Mouse (Mus musculus): ENCODE measurements around the gene Cgas. TPM values are rescaled to one million over a fixed set of nuclear protein-coding genes. Genes with fewer than 3 reads are reported as not detected.
A peak's percentile ranks its signal among the peaks of the same experiment; 100 is the strongest.

Gene Cgas
- polyA plus RNA-seq, 1 experiment from 2014 or later, result 0.72 TPM

DNA sequence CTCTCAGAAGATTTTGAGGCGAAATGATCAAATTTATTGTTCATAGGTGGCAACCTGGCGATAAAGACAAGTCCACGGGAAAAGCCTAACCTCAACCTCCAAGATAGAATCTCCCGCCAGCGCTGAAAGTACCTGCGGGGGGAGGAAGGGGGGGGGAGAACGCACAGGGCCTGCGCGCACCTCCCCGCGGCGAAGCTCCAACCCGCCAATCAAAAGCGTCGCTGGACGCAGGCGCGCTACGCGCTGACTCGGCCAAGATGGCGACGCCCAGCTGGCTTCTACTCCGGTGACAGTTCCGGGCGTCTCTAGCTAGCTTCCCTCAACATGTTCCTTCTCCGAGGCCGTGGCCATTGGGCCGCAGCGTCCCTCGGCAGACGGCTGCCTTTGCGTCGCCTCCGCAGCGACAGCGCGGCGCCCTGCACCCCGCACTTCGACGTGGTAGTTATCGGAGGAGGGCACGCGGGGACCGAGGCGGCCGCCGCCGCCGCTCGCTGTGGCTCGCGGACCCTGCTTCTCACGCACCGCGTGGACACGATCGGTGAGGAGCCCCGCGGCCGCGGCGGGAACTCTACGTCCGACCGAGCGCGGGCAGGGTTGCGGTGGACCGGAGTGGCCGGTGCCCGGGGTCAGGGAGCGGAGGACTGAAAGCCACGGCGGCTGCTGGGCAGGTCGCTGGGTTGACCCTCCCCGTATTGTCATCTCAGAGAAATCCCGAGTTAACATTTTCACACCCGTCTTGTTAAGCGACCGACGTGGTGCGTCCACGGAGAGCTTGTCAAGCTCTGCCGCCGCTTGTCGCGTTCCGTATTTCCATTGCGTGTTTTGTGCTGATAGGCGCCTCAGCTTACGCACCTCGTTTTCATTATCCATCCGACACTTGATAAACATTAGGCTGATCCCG, 5.2 kb upstream of the Cgas start, which contains the start of the genes Mto1 and Gm17324:
Mto1 (plus strand) TSS at position 236 of the 901 bp plus-strand sequence.
Gm17324 (minus strand) TSS at position 814 of the 901 bp plus-strand sequence.
- Histone ChIP-seq H3K4me2 (peak within 1 kb of the TSS; percentile 64), H3K4me1 (ENCODE audit: control insufficient read depth, insufficient read depth, low read length) (peaks cover 6% of the 10 kb centered on the region; the same call in 1 of the 2 replicates), H3K4me3 (ENCODE audit: low read depth, low read length) (peak within 1 kb of the TSS; percentile 99), H3K27ac (ENCODE audit: low read depth, low read length) (peak within 1 kb of the TSS; percentile 90), H3K27me3 (ENCODE audit: control insufficient read depth, insufficient read depth, low read length) (peaks cover 30% of the 10 kb centered on the region), H3K36me3 (ENCODE audit: control insufficient read depth, insufficient read depth, low read length) (peaks cover 4% of the 10 kb centered on the region), H3K9me3 (replicated peaks; ENCODE audit: control insufficient read depth, low read length) (no peaks in the 10 kb centered on the region), H3K9ac (ENCODE audit: low read depth, low read length) (peak within 1 kb of the TSS; percentile 97)
- under 1% methylated on average over 95 of the region's 96 CpGs for WGBS (ENCODE audit: insufficient replicate concordance)
- peak; percentile 91 for ATAC-seq (replicated peaks; ENCODE audit: insufficient number of reproducible peaks, low FRiP score, low TSS enrichment)

DNA sequence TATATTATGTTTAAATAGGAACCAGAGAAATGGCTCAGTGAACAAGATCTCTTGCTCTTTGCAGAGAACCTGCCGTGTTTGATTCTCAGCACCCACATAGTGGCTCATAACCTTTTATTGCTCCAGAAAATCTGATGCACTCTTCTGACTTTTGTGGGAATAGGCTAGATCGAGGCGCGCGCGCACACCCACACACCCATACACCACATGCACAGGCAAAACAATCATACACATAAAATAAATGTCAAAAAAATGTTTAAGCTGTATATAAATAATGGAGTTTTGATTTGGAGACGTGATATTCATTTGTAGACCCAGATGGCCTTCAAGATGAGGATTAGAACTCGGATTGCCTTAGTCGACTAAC, 4.6 kb upstream of the Cgas start:
- peaks cover 2% of the 10 kb centered on the region; the same call in 1 of the 2 replicates for H3K36me3 ChIP-seq (ENCODE audit: control insufficient read depth, insufficient read depth, low read length)

DNA sequence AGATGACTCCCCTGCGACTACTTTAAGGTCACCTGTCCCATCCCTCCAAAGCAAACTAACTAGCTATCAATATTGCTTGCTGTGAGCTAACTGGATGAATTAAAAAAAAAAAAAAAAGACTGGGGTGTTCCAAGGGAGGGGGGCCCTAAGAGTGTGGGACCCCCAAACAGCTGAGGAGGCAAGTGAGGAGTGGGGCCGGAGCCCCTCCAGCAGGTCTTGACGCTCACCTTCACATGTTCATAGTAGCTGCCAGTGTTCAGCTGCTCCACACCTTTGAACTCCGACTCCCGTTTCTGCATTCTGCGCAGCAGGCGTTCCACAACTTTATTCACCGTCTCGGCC, 829 bp downstream of the Cgas start:
- no peak for ATAC-seq (replicated peaks; ENCODE audit: insufficient number of reproducible peaks, low FRiP score, low TSS enrichment)
- Histone ChIP-seq H3K4me3 (ENCODE audit: low read depth, low read length) (peak overlapping the region; percentile 55), H3K9me3 (replicated peaks; ENCODE audit: control insufficient read depth, low read length) (no peaks in the 10 kb centered on the region), H3K27me3 (ENCODE audit: control insufficient read depth, insufficient read depth, low read length) (peaks cover 69% of the 10 kb centered on the region), H3K4me2 (peak overlapping the region; percentile 83), H3K4me1 (ENCODE audit: control insufficient read depth, insufficient read depth, low read length) (peaks cover 4% of the 10 kb centered on the region; the same call in 1 of the 2 replicates), H3K27ac (ENCODE audit: low read depth, low read length) (no peak overlapping the region), H3K36me3 (ENCODE audit: control insufficient read depth, insufficient read depth, low read length) (no peaks in the 10 kb centered on the region), H3K9ac (ENCODE audit: low read depth, low read length) (peak overlapping the region; percentile 66)
- WGBS (ENCODE audit: insufficient replicate concordance), result 3% methylated on average over 9 of the region's 9 CpGs

More for the DNA sequence above, 4.6 kb upstream of the Cgas start:
- Histone ChIP-seq H3K27me3 (ENCODE audit: control insufficient read depth, insufficient read depth, low read length) (peaks cover 36% of the 10 kb centered on the region), H3K9me3 (replicated peaks; ENCODE audit: control insufficient read depth, low read length) (no peaks in the 10 kb centered on the region), H3K9ac (ENCODE audit: low read depth, low read length) (peak overlapping the region; percentile 97), H3K4me3 (ENCODE audit: low read depth, low read length) (peak overlapping the region; percentile 99), H3K27ac (ENCODE audit: low read depth, low read length) (no peak overlapping the region), H3K4me2 (peak overlapping the region; percentile 64), H3K4me1 (ENCODE audit: control insufficient read depth, insufficient read depth, low read length) (peaks cover 9% of the 10 kb centered on the region)
- no peak for ATAC-seq (replicated peaks; ENCODE audit: insufficient number of reproducible peaks, low FRiP score, low TSS enrichment)
- 34% methylated on average over 9 of the region's 9 CpGs for WGBS (ENCODE audit: insufficient replicate concordance)

DNA sequence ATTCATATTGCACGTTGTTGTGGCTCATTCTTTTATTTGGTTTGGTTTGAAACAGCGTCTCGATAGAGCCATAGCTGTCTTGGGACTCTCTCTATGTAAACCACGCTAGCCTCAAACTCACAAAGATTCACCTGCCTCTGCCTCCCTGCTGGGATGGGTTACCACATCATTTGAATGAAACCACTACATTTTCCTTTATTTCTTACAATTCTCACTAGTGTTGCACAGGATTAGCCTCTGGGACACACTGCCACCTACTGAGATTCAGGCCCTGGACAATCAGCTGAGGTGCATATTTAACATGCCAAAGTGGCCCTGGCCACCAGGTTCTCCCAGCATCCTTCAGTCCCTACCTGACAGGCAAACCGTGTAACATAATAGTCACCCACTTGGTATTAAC, 3.6 kb downstream of the Cgas start:
- Histone ChIP-seq H3K4me1 (ENCODE audit: control insufficient read depth, insufficient read depth, low read length) (peaks cover 4% of the 10 kb centered on the region; the same call in 1 of the 2 replicates), H3K9me3 (replicated peaks; ENCODE audit: control insufficient read depth, low read length) (no peaks in the 10 kb centered on the region), H3K4me3 (ENCODE audit: low read depth, low read length) (no peak overlapping the region), H3K9ac (ENCODE audit: low read depth, low read length) (no peak overlapping the region), H3K4me2 (no peak overlapping the region), H3K27ac (ENCODE audit: low read depth, low read length) (no peak overlapping the region), H3K36me3 (ENCODE audit: control insufficient read depth, insufficient read depth, low read length) (no peaks in the 10 kb centered on the region), H3K27me3 (ENCODE audit: control insufficient read depth, insufficient read depth, low read length) (peaks cover 51% of the 10 kb centered on the region)
- 61% methylated on average over 5 of the region's 5 CpGs for WGBS (ENCODE audit: insufficient replicate concordance)
- ATAC-seq (replicated peaks; ENCODE audit: insufficient number of reproducible peaks, low FRiP score, low TSS enrichment), result no peak

DNA sequence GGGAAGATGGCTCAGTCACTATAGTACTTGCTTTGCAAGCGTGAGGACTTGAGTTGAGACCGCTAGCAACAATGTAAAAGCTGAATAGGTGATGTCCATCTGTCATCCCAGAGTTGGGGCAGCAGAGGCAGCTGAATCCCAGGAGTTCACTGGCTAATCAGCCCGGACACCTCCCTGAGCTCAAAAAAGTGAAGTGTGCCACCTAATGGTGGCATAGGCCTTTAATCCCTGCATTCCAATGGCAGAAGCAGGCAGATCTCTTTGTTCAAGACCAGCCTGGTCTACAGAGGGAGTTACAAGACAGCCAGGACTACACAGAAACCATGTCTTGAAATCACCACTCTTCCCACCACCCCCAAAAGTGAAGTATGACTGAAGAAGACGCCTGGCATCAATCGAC, 10.6 kb downstream of the Cgas start:
- ATAC-seq (replicated peaks; ENCODE audit: insufficient number of reproducible peaks, low FRiP score, low TSS enrichment), result no peak
- Histone ChIP-seq H3K9me3 (replicated peaks; ENCODE audit: control insufficient read depth, low read length) (no peaks in the 10 kb centered on the region), H3K27ac (ENCODE audit: low read depth, low read length) (no peak overlapping the region), H3K4me2 (no peak overlapping the region), H3K4me1 (ENCODE audit: control insufficient read depth, insufficient read depth, low read length) (peaks cover 6% of the 10 kb centered on the region; the same call in 1 of the 2 replicates), H3K4me3 (ENCODE audit: low read depth, low read length) (no peak overlapping the region), H3K9ac (ENCODE audit: low read depth, low read length) (no peak overlapping the region), H3K36me3 (ENCODE audit: control insufficient read depth, insufficient read depth, low read length) (no peaks in the 10 kb centered on the region), H3K27me3 (ENCODE audit: control insufficient read depth, insufficient read depth, low read length) (no peaks in the 10 kb centered on the region; the same call in 1 of the 2 replicates)
- 78% methylated on average over 5 of the region's 5 CpGs for WGBS (ENCODE audit: insufficient replicate concordance)

DNA sequence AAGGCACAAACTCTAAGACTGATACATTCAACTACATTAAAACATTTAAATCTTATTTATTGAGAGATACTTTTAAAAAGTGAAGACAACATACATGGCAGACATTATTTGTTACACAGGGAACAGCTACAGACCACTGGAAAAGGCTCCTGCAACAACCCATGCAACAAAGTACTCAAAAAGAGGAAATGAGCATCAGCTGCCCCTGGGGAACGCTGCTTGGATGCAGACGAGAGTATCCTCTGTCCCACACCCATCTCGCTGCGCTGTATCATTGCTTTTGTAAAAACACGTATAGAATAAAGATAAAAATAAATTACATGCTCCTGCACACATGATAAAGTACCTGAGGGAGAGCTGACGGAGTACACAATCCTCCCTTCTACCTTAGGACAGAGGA, 12.6 kb downstream of the Cgas start:
- H3K9me3 ChIP-seq (replicated peaks; ENCODE audit: control insufficient read depth, low read length), result no peaks in the 10 kb centered on the region
- no peak overlapping the region for H3K9ac ChIP-seq (ENCODE audit: low read depth, low read length)
- peaks cover 6% of the 10 kb centered on the region; the same call in 1 of the 2 replicates for H3K4me1 ChIP-seq (ENCODE audit: control insufficient read depth, insufficient read depth, low read length)
- no peak overlapping the region for H3K4me3 ChIP-seq (ENCODE audit: low read depth, low read length)
- no peaks in the 10 kb centered on the region; the same call in 1 of the 2 replicates for H3K27me3 ChIP-seq (ENCODE audit: control insufficient read depth, insufficient read depth, low read length)
- H3K4me2 ChIP-seq, result no peak overlapping the region
- no peak for ATAC-seq (replicated peaks; ENCODE audit: insufficient number of reproducible peaks, low FRiP score, low TSS enrichment)
- H3K36me3 ChIP-seq (ENCODE audit: control insufficient read depth, insufficient read depth, low read length), result no peaks in the 10 kb centered on the region
- no peak overlapping the region for H3K27ac ChIP-seq (ENCODE audit: low read depth, low read length)
- WGBS (ENCODE audit: insufficient replicate concordance), result 63% methylated on average over 6 of the region's 6 CpGs

DNA sequence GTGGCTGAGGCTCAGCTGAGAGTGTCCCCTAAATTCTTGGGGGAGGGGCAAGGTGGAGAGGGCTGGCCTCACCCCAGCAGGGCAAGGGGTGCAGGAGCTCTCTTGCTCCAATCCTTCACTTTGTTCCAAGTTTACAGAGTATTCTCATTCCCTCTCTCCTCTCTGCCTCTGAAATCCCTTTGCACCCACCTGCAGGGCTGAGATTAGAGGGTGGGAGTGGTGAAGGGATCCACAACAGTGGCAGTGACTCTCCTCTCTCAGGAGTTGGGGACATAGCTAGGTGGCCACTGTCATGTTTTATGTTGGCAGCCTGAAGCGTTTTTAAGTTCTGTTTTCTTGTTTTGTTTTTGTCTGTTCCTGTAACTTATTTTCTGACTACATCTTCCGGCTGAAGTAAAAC, 13.5 kb downstream of the Cgas start:
- Histone ChIP-seq H3K4me1 (ENCODE audit: control insufficient read depth, insufficient read depth, low read length) (peaks cover 6% of the 10 kb centered on the region; the same call in 1 of the 2 replicates), H3K4me3 (ENCODE audit: low read depth, low read length) (no peak overlapping the region), H3K9ac (ENCODE audit: low read depth, low read length) (no peak overlapping the region), H3K27me3 (ENCODE audit: control insufficient read depth, insufficient read depth, low read length) (no peaks in the 10 kb centered on the region; the same call in 1 of the 2 replicates), H3K9me3 (replicated peaks; ENCODE audit: control insufficient read depth, low read length) (no peaks in the 10 kb centered on the region), H3K4me2 (no peak overlapping the region), H3K27ac (ENCODE audit: low read depth, low read length) (no peak overlapping the region), H3K36me3 (ENCODE audit: control insufficient read depth, insufficient read depth, low read length) (no peaks in the 10 kb centered on the region)
- 50% methylated on average over 2 of the region's 2 CpGs for WGBS (ENCODE audit: insufficient replicate concordance)
- ATAC-seq (replicated peaks; ENCODE audit: insufficient number of reproducible peaks, low FRiP score, low TSS enrichment), result no peak

DNA sequence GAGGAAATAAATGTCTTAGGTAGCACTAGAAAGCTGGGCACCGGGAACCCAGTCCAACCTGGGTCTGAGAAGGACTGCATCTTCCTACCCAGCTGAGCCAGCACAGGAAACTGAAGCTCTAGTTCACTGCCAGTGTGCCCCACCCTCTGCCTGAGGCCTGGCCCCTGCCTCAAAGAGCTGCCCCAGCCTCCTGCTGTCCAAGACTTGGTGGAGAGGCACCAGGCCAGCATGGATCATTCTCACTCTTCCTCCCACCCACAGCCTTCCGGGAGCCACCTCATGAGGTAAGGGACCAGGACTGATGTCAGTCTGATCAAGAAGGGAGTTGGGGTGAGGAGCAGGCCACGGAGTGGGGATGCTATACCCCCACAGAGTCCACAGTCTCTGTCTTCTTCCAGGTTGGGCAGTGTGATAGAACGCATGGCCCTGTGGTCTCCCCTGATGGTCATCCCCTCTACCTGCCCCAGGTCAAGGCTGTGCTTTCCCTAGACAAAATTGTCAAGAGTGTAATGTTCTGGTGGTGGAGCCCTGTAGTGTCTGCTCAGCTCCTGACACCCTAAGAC, 14.1 kb downstream of the Cgas start:
- H3K9me3 ChIP-seq (replicated peaks; ENCODE audit: control insufficient read depth, low read length), result no peaks in the 10 kb centered on the region
- no peak for ATAC-seq (replicated peaks; ENCODE audit: insufficient number of reproducible peaks, low FRiP score, low TSS enrichment)
- H3K4me2 ChIP-seq, result no peak overlapping the region
- no peak overlapping the region for H3K4me3 ChIP-seq (ENCODE audit: low read depth, low read length)
- no peak overlapping the region for H3K9ac ChIP-seq (ENCODE audit: low read depth, low read length)
- H3K4me1 ChIP-seq (ENCODE audit: control insufficient read depth, insufficient read depth, low read length), result peaks cover 6% of the 10 kb centered on the region; the same call in 1 of the 2 replicates
- no peaks in the 10 kb centered on the region; the same call in 1 of the 2 replicates for H3K27me3 ChIP-seq (ENCODE audit: control insufficient read depth, insufficient read depth, low read length)
- WGBS (ENCODE audit: insufficient replicate concordance), result 74% methylated on average over 4 of the region's 4 CpGs
- H3K27ac ChIP-seq (ENCODE audit: low read depth, low read length), result no peak overlapping the region
- H3K36me3 ChIP-seq (ENCODE audit: control insufficient read depth, insufficient read depth, low read length), result no peaks in the 10 kb centered on the region
